Mouse (Mus musculus) urinary bladder, adult 2 months (tissue): ENCODE measurements around the gene Gm13306. TPM values are rescaled to one million over a fixed set of nuclear protein-coding genes. Genes with fewer than 3 reads are reported as not detected.
"Not testable (repeated sequence)": the region's sequence is repeated elsewhere in the genome, so short reads cannot be mapped to it uniquely, and the experiment has no call there.

ENCODE experiments used
- DNase-seq: peaks from one replicate; pipeline ENCODE4 v3.0.0; 2022; ENCODE audit warnings: low spot score
- polyA plus RNA-seq: library from polyadenylated mRNA; depleted of rRNA; stranded (reverse); fragments of >200 nt; gene quantifications from 2 replicates; pipeline ENCODE4 v1.2.3, GENCODE M21; 2012; rRNA removed

Gm13306 gene
- polyA plus RNA-seq: 0.55 and 0.56 TPM in 2 replicates

- not testable (repeated sequence) for DNase-seq
These were observed at the start of gene Gm13306 for GRCm38 (mm10) chr4:42153136-42153535. TSS of gene Gm13306 (plus strand) at chr4:42153436.

GRCm38 (mm10) chr4:42114517-42114916 lies 38.7 kb upstream of the Gm13306 start, which contains the start of gene Gm13304:
TSS of gene Gm13304 (plus strand) at chr4:42114817.
- DNase-seq: not testable (repeated sequence)

GRCm38 (mm10) chr4:42168503-42168902 lies 15.3 kb downstream of the Gm13306 start, which contains the start of gene Gm13305:
TSS of gene Gm13305 (minus strand) at chr4:42168603.
- not testable (repeated sequence) for DNase-seq

DNA sequence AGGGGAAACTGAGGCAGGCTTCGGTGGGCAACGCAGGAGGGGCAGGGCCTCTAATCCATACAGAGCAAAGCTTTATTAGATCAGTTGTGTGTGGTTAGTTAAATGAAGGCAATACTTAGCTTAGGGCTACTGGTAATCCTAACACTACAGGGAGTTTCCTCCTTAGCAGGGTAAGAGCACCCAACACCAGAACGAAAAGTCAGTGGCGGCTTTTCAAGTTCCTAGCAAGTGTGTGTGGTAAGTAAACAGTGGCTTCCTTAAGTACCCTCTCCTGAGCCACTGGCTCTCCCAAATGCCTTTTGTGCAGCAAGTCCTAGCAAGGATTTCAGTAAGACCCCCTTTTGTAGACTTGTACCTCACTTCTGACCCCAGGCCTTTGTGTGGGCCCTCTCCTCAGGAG lies 25.0 kb downstream of the Gm13306 start:
- not testable (repeated sequence) for DNase-seq

- DNase-seq: not testable (repeated sequence)
These were observed 30.3 kb downstream of the Gm13306 start for GRCm38 (mm10) chr4:42183234-42184197.

- DNase-seq: not testable (repeated sequence)
These were observed 31.2 kb downstream of the Gm13306 start for GRCm38 (mm10) chr4:42184324-42184979.

DNA sequence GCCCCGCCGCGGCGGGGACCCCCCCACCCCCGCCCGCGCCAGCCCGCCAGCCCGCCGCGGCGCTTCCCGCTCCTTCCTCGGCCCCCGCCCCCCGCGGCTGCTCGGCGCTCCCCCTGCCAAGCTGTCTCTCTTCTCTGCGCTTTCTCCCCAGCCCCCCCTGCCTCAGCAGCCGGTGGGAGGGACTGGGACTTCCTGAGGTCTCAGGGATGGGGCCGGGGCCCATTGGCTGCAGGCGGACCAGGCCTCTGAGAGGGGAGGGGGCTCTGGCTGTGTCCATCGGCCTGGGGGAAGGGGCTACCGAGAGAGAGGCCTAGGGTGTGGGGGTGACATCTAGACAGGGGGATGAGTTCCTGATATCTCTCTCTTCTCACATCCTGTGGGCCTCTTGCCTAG lies 31.7 kb downstream of the Gm13306 start:
- not testable (repeated sequence) for DNase-seq

Other genes with a start within 250 kb of the Gm13306 start
- gene Gm21541, start 249.8 kb upstream of the Gm13306 start, polyA plus RNA-seq: 6.6 and 36.4 TPM in 2 replicates
- 2.1 and 3.3 TPM in 2 replicates for gene Gm20878, start 211.9 kb upstream of the Gm13306 start, polyA plus RNA-seq
- 0.60 and 0.65 TPM in 2 replicates for gene Fam205a4, start 187.4 kb upstream of the Gm13306 start, polyA plus RNA-seq
- gene Gm21093, start 118.7 kb upstream of the Gm13306 start, polyA plus RNA-seq: 0.07 and 0.15 TPM in 2 replicates
- gene Gm3893, start 62.2 kb upstream of the Gm13306 start, polyA plus RNA-seq: not detected in 2 replicates
- not detected in 2 replicates for gene Gm13304, start 38.6 kb upstream of the Gm13306 start, polyA plus RNA-seq
- 0.67 and 0.75 TPM in 2 replicates for gene Gm13305, start 15.2 kb downstream of the Gm13306 start, polyA plus RNA-seq
- gene Gm10600, start 87.2 kb downstream of the Gm13306 start, polyA plus RNA-seq: not detected in 2 replicates
- gene Ccl21b, start 102.3 kb downstream of the Gm13306 start, polyA plus RNA-seq: not detected in 2 replicates
- gene Gm21953, start 140.8 kb downstream of the Gm13306 start, polyA plus RNA-seq: not detected in 2 replicates
- gene Fam205a3, start 164.9 kb downstream of the Gm13306 start, polyA plus RNA-seq: 0.03 TPM in 1 of 2 replicates, not detected in the other